Mouse (Mus musculus): Measurements from ENCODE around the gene Raly. TPM values are rescaled to one million over a fixed set of nuclear protein-coding genes. Genes with fewer than 3 reads are reported as not detected.
"Not testable (repeated sequence)": the region's sequence is repeated elsewhere in the genome, so short reads cannot be mapped to it uniquely, and the experiment has no call there.

Raly gene
- polyA plus RNA-seq, 1 experiment from 2014 or later, result 56.1 TPM

- no peak for DNase-seq (ENCODE audit: extremely low spot score, low spot score)
- Histone ChIP-seq H3K9me3 (no peaks in the 10 kb centered on the region), H3K4me3 (peak overlapping the region; percentile 98), H3K27me3 (ENCODE audit: poor library complexity, severe bottlenecking) (peaks cover 10% of the 10 kb centered on the region; the same call in 1 of the 2 replicates), H3K27ac (peak overlapping the region; percentile 92), H3K36me3 (replicated peaks) (peaks cover 30% of the 10 kb centered on the region), H3K4me1 (peaks cover 22% of the 10 kb centered on the region)
- 27% methylated on average over 2 of the region's 2 CpGs for WGBS
Measured at GRCm38 (mm10) chr2:154891585-154891984, 100.7 kb downstream of the Raly start.

GRCm38 (mm10) chr2:154892201-154893044, 101.5 kb downstream of the Raly start, which contains the start of gene Eif2s2:
Gene Eif2s2, minus strand, starts transcription at chr2:154892935.
- Histone ChIP-seq H3K9me3 (no peaks in the 10 kb centered on the region), H3K27me3 (ENCODE audit: poor library complexity, severe bottlenecking) (peaks cover 10% of the 10 kb centered on the region; the same call in 1 of the 2 replicates), H3K4me1 (peaks cover 22% of the 10 kb centered on the region), H3K4me3 (peak within 1 kb of the TSS; percentile 98), H3K27ac (peak within 1 kb of the TSS; percentile 92), H3K36me3 (replicated peaks) (peaks cover 21% of the 10 kb centered on the region)
- WGBS, result under 1% methylated on average over 75 of the region's 75 CpGs
- DNase-seq (ENCODE audit: extremely low spot score, low spot score), result peak; percentile 94

- Histone ChIP-seq H3K27me3 (ENCODE audit: poor library complexity, severe bottlenecking) (peaks cover 10% of the 10 kb centered on the region; the same call in 1 of the 2 replicates), H3K9me3 (no peaks in the 10 kb centered on the region), H3K36me3 (replicated peaks) (peaks cover 16% of the 10 kb centered on the region), H3K4me3 (peak overlapping the region; percentile 98), H3K27ac (peak overlapping the region; percentile 92), H3K4me1 (peaks cover 22% of the 10 kb centered on the region)
- WGBS, result 12% methylated on average over 12 of the region's 12 CpGs
- DNase-seq (ENCODE audit: extremely low spot score, low spot score), result no peak
Measured at GRCm38 (mm10) chr2:154893045-154893385, 102.1 kb downstream of the Raly start.

- peaks cover 10% of the 10 kb centered on the region for H3K36me3 ChIP-seq (replicated peaks)
- WGBS, result 69% methylated on average over 4 of the region's 4 CpGs
- peak overlapping the region; percentile 98 for H3K4me3 ChIP-seq
- peaks cover 10% of the 10 kb centered on the region; the same call in 1 of the 2 replicates for H3K27me3 ChIP-seq (ENCODE audit: poor library complexity, severe bottlenecking)
- no peak for DNase-seq (ENCODE audit: extremely low spot score, low spot score)
- peaks cover 22% of the 10 kb centered on the region for H3K4me1 ChIP-seq
- no peaks in the 10 kb centered on the region for H3K9me3 ChIP-seq
- no peak overlapping the region for H3K27ac ChIP-seq
Measured at GRCm38 (mm10) chr2:154893548-154893947, 102.7 kb downstream of the Raly start.

- not testable (repeated sequence) for DNase-seq (ENCODE audit: extremely low spot score, low spot score); H3K4me3 ChIP-seq; H3K27me3 ChIP-seq (ENCODE audit: poor library complexity, severe bottlenecking); H3K36me3 ChIP-seq (replicated peaks); H3K9me3 ChIP-seq; H3K27ac ChIP-seq; H3K4me1 ChIP-seq
- 91% methylated on average over 8 of the region's 8 CpGs for WGBS
Measured at GRCm38 (mm10) chr2:154899004-154899403, 108.1 kb downstream of the Raly start.

- not testable (repeated sequence) for H3K27me3 ChIP-seq (ENCODE audit: poor library complexity, severe bottlenecking); DNase-seq (ENCODE audit: extremely low spot score, low spot score); H3K27ac ChIP-seq; H3K4me3 ChIP-seq; H3K4me1 ChIP-seq; H3K36me3 ChIP-seq (replicated peaks); H3K9me3 ChIP-seq
- 92% methylated on average over 4 of the region's 4 CpGs for WGBS
Measured at GRCm38 (mm10) chr2:154899412-154899811, 108.5 kb downstream of the Raly start.

GRCm38 (mm10) chr2:154902111-154902510, 111.2 kb downstream of the Raly start:
- DNase-seq (ENCODE audit: extremely low spot score, low spot score), result no peak
- Histone ChIP-seq H3K9me3 (no peaks in the 10 kb centered on the region), H3K27ac (no peak overlapping the region), H3K36me3 (replicated peaks) (no peaks in the 10 kb centered on the region), H3K27me3 (ENCODE audit: poor library complexity, severe bottlenecking) (no peaks in the 10 kb centered on the region), H3K4me3 (no peak overlapping the region), H3K4me1 (no peaks in the 10 kb centered on the region)
- 95% methylated on average over 3 of the region's 3 CpGs for WGBS

GRCm38 (mm10) chr2:154905796-154906195, 114.9 kb downstream of the Raly start:
- H3K4me1 ChIP-seq, result no peaks in the 10 kb centered on the region
- DNase-seq (ENCODE audit: extremely low spot score, low spot score), result no peak
- WGBS, result 68% methylated on average over 2 of the region's 2 CpGs
- H3K4me3 ChIP-seq, result no peak overlapping the region
- no peak overlapping the region for H3K27ac ChIP-seq
- H3K36me3 ChIP-seq (replicated peaks), result no peaks in the 10 kb centered on the region
- H3K9me3 ChIP-seq, result no peaks in the 10 kb centered on the region
- no peaks in the 10 kb centered on the region for H3K27me3 ChIP-seq (ENCODE audit: poor library complexity, severe bottlenecking)

GRCm38 (mm10) chr2:154908223-154908622, 117.3 kb downstream of the Raly start:
- H3K27me3 ChIP-seq (ENCODE audit: poor library complexity, severe bottlenecking); H3K36me3 ChIP-seq (replicated peaks); H3K9me3 ChIP-seq; H3K4me3 ChIP-seq; H3K27ac ChIP-seq; DNase-seq (ENCODE audit: extremely low spot score, low spot score); H3K4me1 ChIP-seq: not testable (repeated sequence)
- WGBS, result 45% methylated on average over 2 of the region's 2 CpGs

- H3K27ac ChIP-seq, result no peak overlapping the region
- WGBS, result 80% methylated on average over 6 of the region's 6 CpGs
- no peaks in the 10 kb centered on the region for H3K27me3 ChIP-seq (ENCODE audit: poor library complexity, severe bottlenecking)
- H3K4me1 ChIP-seq, result no peaks in the 10 kb centered on the region
- no peak for DNase-seq (ENCODE audit: extremely low spot score, low spot score)
- H3K36me3 ChIP-seq (replicated peaks), result no peaks in the 10 kb centered on the region
- no peaks in the 10 kb centered on the region for H3K9me3 ChIP-seq
- no peak overlapping the region for H3K4me3 ChIP-seq
Measured at GRCm38 (mm10) chr2:154909789-154910188, 118.9 kb downstream of the Raly start.

- DNase-seq (ENCODE audit: extremely low spot score, low spot score), result no peak
- H3K4me1 ChIP-seq, result no peaks in the 10 kb centered on the region
- no peak overlapping the region for H3K4me3 ChIP-seq
- peaks cover 7% of the 10 kb centered on the region for H3K27me3 ChIP-seq (ENCODE audit: poor library complexity, severe bottlenecking)
- no peak overlapping the region for H3K27ac ChIP-seq
- no peaks in the 10 kb centered on the region for H3K9me3 ChIP-seq
- no peaks in the 10 kb centered on the region for H3K36me3 ChIP-seq (replicated peaks)
- WGBS, result 89% methylated on average over 12 of the region's 12 CpGs
Measured at GRCm38 (mm10) chr2:154915922-154916541, 125.1 kb downstream of the Raly start.

- no peaks in the 10 kb centered on the region for H3K9me3 ChIP-seq
- no peaks in the 10 kb centered on the region for H3K4me1 ChIP-seq
- DNase-seq (ENCODE audit: extremely low spot score, low spot score), result no peak
- no peak overlapping the region for H3K27ac ChIP-seq
- no peak overlapping the region for H3K4me3 ChIP-seq
- 23% methylated on average over 2 of the region's 2 CpGs for WGBS
- peaks cover 12% of the 10 kb centered on the region for H3K27me3 ChIP-seq (ENCODE audit: poor library complexity, severe bottlenecking)
- no peaks in the 10 kb centered on the region for H3K36me3 ChIP-seq (replicated peaks)
Measured at GRCm38 (mm10) chr2:154916547-154916946, 125.7 kb downstream of the Raly start.
